Mouse (Mus musculus) stomach, embryonic 16.5 days (tissue): ENCODE data around the gene Atp5b. TPM values are rescaled to one million over a fixed set of nuclear protein-coding genes. Genes with fewer than 3 reads are reported as not detected.
A peak's percentile ranks its signal among the peaks of the same experiment; 100 is the strongest.
"Not testable (repeated sequence)": the region's sequence is repeated elsewhere in the genome, so short reads cannot be mapped to it uniquely, and the experiment has no call there.

Source experiments
- ATAC-seq: fragments of 200-750 bp; cut with Nextera tagmentation; 2 replicates; pipeline ENCODE4 v1.8.0; 2017; ENCODE audit warnings: moderate number of reproducible peaks, moderate TSS enrichment; ENCODE audit not compliant: insufficient read depth, low FRiP score
- H3K27ac ChIP-seq: fragments of 300-500 bp; sonication (generic); 2 replicates; pipeline ENCODE4 v1.5.1; 2014; ENCODE audit warnings: low read length
- H3K27me3 ChIP-seq: fragments of 300-500 bp; sonication (generic); 2 replicates; pipeline ENCODE4 v1.6.1; 2014; ENCODE audit warnings: low read length, control low read depth, mixed read lengths; ENCODE audit not compliant: control insufficient read depth, insufficient read depth
- H3K36me3 ChIP-seq: fragments of 300-500 bp; sonication (generic); 2 replicates; pipeline ENCODE4 v1.6.1; 2014; ENCODE audit warnings: low read length; ENCODE audit not compliant: control insufficient read depth, insufficient read depth
- H3K4me1 ChIP-seq: fragments of 300-500 bp; sonication (generic); 2 replicates; pipeline ENCODE4 v1.6.1; 2014; ENCODE audit warnings: low read length, control low read depth, mixed read lengths; ENCODE audit not compliant: control insufficient read depth, insufficient read depth
- H3K4me2 ChIP-seq: fragments of 300-500 bp; sonication (generic); 2 replicates; pipeline ENCODE4 v1.6.1; 2014; ENCODE audit warnings: low read depth, low read length, mixed read lengths
- H3K4me3 ChIP-seq: fragments of 300-500 bp; sonication (generic); replicated peaks from 2 replicates; pipeline ENCODE4 v1.5.1; 2014; ENCODE audit warnings: mild to moderate bottlenecking, low read length
- H3K9ac ChIP-seq: fragments of 300-500 bp; sonication (generic); 2 replicates; pipeline ENCODE4 v1.6.1; 2014; ENCODE audit warnings: low read length
- H3K9me3 ChIP-seq: fragments of 300-500 bp; sonication (generic); replicated peaks from 2 replicates; pipeline ENCODE4 v1.6.1; 2016; ENCODE audit warnings: low read length, control low read depth; ENCODE audit not compliant: control insufficient read depth
- WGBS: fragments of 180-500 bp; shearing (Covaris S2); extraction: QIAGEN DNeasy Blood & Tissue Kit; methylation state at CpG from one replicate; pipeline ENCODE4 v1.1.7; 2014; 5-methylcytosine and 5-hydroxymethylcytosine counted together
- polyA plus RNA-seq: library from polyadenylated mRNA; unstranded; fragments of >200 nt; fragmentation: Nextera tagmentation; extraction: Ambion mirVana; gene quantifications from 2 replicates; pipeline ENCODE4 v1.2.1, GENCODE M21; 2015

Atp5b gene
- polyA plus RNA-seq, 1 experiment from 2014 or later, result 2,507 TPM

DNA sequence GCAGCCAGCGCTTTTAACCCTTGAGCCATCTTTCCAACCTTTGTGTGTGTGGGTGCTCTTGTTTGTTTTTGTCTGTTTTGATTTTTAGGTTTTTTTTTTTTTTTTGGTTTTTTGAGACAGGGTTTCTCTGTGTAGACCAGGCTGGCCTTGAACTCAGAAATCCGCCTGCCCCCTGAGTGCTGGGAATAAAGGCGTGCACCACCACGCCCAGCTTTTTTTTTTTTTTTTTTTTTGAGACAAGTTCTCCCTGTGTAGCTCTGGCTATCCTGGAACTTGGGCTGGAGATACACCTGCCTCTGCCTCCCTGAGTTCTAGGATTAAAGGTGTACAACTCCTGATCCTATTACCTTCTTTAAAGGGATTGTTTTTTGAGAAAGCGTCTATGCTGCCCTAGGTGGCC lies 22.0 kb upstream of the Atp5b start:
- Histone ChIP-seq H3K4me1 (peaks cover 12% of the 10 kb centered on the region), H3K27me3 (no peaks in the 10 kb centered on the region), H3K4me3 (peak overlapping the region; percentile 98), H3K4me2 (peak overlapping the region; percentile 60), H3K9ac (peak overlapping the region; percentile 48; the same call in 1 of the 2 replicates), H3K36me3 (no peaks in the 10 kb centered on the region), H3K9me3 (no peaks in the 10 kb centered on the region), H3K27ac (no peak overlapping the region)
- WGBS, result 80% methylated on average over 5 of the region's 5 CpGs
- ATAC-seq, result no peak

DNA sequence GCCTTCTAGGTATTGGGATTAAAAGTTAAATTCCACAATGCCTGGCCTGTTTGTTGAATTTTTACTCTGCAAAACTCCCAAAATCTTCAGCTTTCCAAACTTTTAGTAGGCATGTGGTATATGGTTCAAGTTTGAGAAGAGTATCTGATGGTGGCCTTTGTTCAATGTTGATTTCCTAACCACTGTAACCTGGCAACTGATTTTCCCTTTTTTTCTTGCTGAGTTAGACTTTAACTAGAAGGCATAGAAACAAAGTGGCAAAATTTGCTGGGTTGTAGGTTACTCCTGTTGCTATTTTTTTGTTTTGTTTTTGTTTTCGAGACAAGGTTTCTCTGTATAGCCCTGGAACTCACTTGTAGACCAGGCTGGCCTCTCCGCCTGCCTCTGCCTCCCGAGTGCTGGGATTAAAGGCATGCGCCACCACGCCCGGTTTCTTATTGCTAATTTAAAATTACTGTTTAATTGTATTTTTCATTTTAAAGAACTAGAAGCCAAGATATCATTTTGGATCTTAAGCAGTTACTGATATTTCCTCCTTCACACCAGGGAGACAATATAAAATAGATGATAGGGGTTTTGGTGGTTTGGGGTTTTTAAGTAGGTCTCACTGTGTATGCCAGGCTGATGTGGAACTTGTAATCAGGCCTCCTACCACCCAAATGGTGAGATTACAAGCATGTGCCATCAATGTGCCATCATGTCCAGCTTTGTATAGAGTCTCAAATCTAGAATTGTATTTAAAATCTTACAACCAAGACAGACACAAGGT lies 20.7 kb upstream of the Atp5b start:
- Histone ChIP-seq H3K27ac (no peak overlapping the region), H3K9ac (no peak overlapping the region), H3K36me3 (no peaks in the 10 kb centered on the region), H3K4me2 (no peak overlapping the region), H3K27me3 (no peaks in the 10 kb centered on the region), H3K9me3 (no peaks in the 10 kb centered on the region), H3K4me3 (no peak overlapping the region), H3K4me1 (peaks cover 12% of the 10 kb centered on the region)
- no peak for ATAC-seq
- WGBS, result 91% methylated on average over 6 of the region's 6 CpGs

DNA sequence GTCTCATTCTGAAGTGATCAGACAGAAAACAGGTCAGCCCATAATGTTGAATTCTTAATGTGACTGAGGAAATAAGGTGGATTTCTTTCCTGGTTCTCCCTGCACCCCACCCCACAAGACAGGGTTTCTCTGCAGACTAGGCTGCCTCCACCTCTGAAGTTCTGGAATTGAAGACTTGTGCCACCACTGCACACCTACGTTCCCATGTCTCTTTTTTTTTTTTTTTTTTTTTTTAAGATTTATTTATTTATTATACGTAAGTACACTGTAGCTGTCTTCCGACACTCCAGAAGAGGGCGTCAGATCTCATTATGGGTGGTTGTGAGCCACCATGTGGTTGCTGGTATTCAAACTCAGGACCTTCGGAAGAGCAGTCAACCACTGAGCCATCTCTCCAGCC lies 17.0 kb upstream of the Atp5b start:
- Histone ChIP-seq H3K27me3 (no peaks in the 10 kb centered on the region), H3K27ac (no peak overlapping the region), H3K4me3 (no peak overlapping the region), H3K4me1 (0 out of 2 replicates have a peak, but pooled peaks cover 3% of the 10 kb centered on the region), H3K9me3 (no peaks in the 10 kb centered on the region; the same call in 1 of the 2 replicates), H3K9ac (no peak overlapping the region), H3K4me2 (no peak overlapping the region), H3K36me3 (peaks cover 16% of the 10 kb centered on the region)
- 82% methylated on average over 5 of the region's 5 CpGs for WGBS
- no peak for ATAC-seq

DNA sequence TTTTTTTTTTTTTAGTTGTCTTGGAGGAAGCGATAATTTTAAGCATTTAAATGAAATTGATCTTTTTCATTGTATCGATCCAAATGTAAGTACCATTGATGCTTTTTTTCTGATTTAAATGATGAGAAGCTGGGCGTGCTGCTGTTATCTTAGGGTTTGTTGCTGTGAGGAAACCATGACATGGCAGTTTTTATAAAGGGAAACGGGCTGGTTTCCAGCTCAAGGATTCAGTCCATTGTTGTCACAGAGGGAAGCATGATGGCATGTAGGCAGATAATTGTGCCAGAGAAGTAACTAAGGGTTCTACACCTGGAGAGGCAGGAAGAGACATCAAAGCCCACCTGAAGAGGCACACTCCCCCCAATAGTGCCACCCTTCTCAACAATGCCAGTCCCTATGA lies 13.9 kb upstream of the Atp5b start:
- ATAC-seq, result no peak

DNA sequence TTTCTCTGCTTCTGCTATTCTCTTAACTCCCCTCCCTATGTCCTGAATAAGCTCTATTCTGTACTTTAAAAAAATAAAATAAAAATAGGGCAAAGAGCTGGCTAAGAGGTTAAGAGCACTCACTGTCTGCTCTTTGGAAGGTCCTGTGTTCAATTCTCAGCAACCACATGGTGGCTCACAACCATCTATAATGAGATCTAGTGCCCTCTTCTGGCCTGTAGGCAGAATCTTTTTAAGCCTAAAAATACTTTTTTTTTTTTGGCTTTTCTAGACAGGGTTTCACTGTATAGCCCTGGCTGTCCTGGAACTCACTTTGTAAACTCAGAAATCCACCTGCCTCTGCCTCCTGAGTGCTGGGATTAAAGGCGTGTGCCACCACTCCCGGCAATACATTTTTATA lies 12.6 kb upstream of the Atp5b start:
- WGBS, result 92% methylated on average over 2 of the region's 2 CpGs

More for the DNA sequence above, 13.9 kb upstream of the Atp5b start:
- Histone ChIP-seq H3K36me3 (peaks cover 23% of the 10 kb centered on the region), H3K9me3 (no peaks in the 10 kb centered on the region; the same call in 1 of the 2 replicates), H3K9ac (no peak overlapping the region), H3K4me1 (no peaks in the 10 kb centered on the region), H3K4me3 (no peak overlapping the region), H3K27me3 (no peaks in the 10 kb centered on the region), H3K4me2 (no peak overlapping the region), H3K27ac (no peak overlapping the region)
- 89% methylated on average over 4 of the region's 4 CpGs for WGBS

DNA sequence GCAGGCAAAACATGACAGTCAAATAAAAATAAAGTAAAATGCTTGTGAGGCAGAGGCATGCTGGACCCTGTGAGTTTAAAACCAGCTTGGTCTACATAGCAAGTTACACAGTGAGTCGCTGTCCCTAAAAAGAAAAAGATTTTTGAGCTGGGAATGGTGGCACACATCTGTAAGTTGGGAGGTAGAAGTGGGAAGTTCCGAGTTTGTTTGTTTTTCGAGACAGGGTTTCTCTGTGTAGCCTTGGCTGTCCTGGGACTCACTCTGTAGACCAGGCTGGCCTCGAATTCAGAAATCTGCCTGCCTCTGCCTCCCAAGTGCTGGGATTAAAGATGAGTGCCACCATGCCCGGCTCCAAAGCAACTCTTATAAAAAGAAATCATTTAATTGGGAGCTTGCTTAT lies 4.8 kb upstream of the Atp5b start:
- not testable (repeated sequence) for H3K27ac ChIP-seq, H3K4me3 ChIP-seq, H3K9ac ChIP-seq, H3K36me3 ChIP-seq, ATAC-seq, H3K27me3 ChIP-seq, H3K9me3 ChIP-seq, H3K4me2 ChIP-seq, H3K4me1 ChIP-seq
- WGBS, result 79% methylated on average over 5 of the region's 5 CpGs

More for the DNA sequence above, 12.6 kb upstream of the Atp5b start:
- not testable (repeated sequence) for H3K9me3 ChIP-seq, H3K27ac ChIP-seq, H3K9ac ChIP-seq, H3K4me2 ChIP-seq, H3K4me1 ChIP-seq, ATAC-seq, H3K27me3 ChIP-seq, H3K4me3 ChIP-seq
- peaks cover 23% of the 10 kb centered on the region for H3K36me3 ChIP-seq

DNA sequence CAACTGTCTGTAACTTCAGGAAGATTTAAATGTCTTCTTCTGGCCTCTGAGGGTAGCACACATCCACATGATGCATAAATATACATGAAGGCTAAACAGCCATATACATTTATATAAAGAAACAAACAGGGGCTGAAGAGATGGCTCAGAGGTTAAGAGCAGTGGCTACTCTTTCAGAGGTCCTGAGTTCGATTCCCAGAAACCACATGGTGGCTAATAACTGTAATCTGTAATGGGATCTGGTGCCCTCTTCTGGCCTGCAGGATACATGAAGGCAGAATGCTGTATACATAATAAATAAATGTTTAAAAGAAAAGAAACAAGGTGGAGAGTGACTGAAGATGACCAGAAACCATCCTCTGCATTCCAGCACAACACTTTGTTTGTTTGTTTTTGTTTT lies 2.6 kb upstream of the Atp5b start:
- Histone ChIP-seq H3K4me1 (peaks cover 13% of the 10 kb centered on the region), H3K4me3 (no peak overlapping the region), H3K4me2 (no peak overlapping the region), H3K9ac (no peak overlapping the region), H3K27ac (no peak overlapping the region), H3K9me3 (no peaks in the 10 kb centered on the region), H3K36me3 (peaks cover 11% of the 10 kb centered on the region; the same call in 1 of the 2 replicates), H3K27me3 (no peaks in the 10 kb centered on the region)
- no peak for ATAC-seq
- 83% methylated on average over 1 of the region's 1 CpGs for WGBS

DNA sequence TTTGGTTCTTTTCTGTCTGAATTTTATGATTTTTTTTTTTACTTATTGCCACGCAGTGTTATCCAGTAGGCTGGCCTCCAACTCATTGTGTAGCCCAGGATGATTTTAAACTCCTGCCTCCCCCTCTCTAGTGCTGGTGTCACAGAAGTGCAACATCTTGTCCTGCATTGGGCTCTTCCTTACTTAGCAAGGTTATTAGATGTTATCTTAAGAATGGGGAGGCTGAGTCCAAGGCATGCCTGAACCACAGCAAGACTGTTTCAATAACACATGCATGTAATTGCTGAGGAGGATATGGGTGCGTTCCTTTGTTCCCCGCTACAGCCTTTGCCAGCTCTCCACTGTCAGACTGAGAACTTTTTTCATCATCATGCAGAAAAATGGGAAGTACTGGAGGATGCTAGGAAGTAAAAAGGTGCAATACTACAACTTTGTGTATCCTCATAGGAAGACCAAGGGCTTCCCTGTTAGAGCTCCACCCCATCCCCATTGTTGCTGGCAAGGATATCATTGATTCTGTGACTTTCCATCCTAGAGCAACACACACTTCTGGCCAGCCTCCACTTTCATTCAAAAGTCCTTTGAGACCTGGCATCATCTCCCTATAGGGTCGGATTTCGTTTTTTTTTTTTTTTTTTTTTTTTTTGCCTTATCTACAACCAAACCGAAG lies 1.1 kb upstream of the Atp5b start:
- Histone ChIP-seq H3K9me3 (no peaks in the 10 kb centered on the region), H3K4me1 (peaks cover 13% of the 10 kb centered on the region), H3K4me3 (peak overlapping the region; percentile 67), H3K4me2 (peak overlapping the region; percentile 74), H3K9ac (peak overlapping the region; percentile 81), H3K27ac (peak overlapping the region; percentile 80; the same call in 1 of the 2 replicates), H3K36me3 (peaks cover 20% of the 10 kb centered on the region; the same call in 1 of the 2 replicates), H3K27me3 (no peaks in the 10 kb centered on the region)
- WGBS, result 57% methylated on average over 6 of the region's 6 CpGs
- ATAC-seq, result no peak

DNA sequence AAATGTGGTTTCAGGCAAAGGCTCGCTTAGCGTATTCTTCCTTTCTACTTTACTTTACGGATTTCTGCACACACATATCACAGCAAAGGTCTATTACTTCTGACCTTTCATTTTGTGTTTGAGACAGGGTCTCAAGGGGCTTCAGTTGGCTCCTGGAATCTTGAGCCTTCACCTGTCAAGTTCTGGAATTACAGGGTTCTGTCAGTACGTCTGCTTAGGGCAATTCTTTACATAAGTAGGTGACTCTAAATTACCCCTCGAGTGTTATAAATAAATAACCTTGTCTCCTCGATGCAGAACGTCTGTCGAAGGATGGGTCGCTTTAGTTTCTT lies 630 bp upstream of the Atp5b start:
- H3K36me3 ChIP-seq, result peaks cover 20% of the 10 kb centered on the region
- H3K27me3 ChIP-seq, result no peaks in the 10 kb centered on the region
- H3K9me3 ChIP-seq, result no peaks in the 10 kb centered on the region
- 6% methylated on average over 9 of the region's 9 CpGs for WGBS
- peak overlapping the region; percentile 80 for H3K27ac ChIP-seq
- peak overlapping the region; percentile 74 for H3K4me2 ChIP-seq
- peaks cover 13% of the 10 kb centered on the region for H3K4me1 ChIP-seq
- no peak for ATAC-seq
- H3K4me3 ChIP-seq, result peak overlapping the region; percentile 67
- H3K9ac ChIP-seq, result peak overlapping the region; percentile 81
